Mouse (Mus musculus) ovary, postnatal 36 days (tissue): Measurements from ENCODE around the gene Gcn1l1.

Experiments
- DNase-seq: peaks from one replicate; pipeline ENCODE4 v3.0.0; 2022; ENCODE audit warnings: low spot score, mixed read lengths

Gene Gcn1l1

DNA sequence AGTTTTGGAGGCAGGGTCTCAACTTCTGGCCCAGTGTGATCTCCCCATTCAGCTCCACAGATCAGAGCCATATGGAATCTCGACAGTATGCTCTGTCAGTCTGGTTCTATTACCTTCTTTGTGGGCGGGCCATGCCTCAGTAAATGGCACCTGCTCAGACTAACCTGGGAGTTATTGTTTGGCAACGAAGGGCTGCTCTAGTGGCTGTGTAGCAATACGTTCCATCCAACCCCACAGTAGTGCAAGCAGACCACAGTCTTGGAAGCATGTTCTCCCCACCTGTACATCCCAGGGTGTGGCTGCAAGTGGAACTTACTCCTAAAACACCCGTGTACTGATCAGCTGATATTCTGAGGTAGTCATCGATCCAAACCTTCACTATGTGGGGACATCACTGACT lies 91.6 kb downstream of the Gcn1l1 start:
- DNase-seq, result no peak

DNA sequence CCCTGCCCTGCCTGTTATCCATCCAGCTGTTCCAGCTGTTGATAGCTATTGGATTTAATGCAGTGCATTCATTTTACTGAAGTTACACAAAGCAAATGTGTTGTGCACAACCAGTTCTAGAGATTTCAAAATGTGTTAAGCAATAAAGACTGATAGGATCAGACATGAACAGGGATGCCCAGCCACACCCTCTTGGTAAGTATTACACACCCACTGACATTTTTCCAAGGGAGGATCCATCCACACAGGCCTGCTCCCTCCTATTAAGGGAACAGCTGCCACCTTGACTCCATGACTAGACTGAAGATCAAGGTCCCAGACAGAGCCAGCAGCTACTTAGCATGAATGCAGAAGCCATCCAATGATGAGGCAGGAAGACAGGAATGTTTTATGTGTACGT lies 92.2 kb downstream of the Gcn1l1 start:
- DNase-seq, result no peak

DNA sequence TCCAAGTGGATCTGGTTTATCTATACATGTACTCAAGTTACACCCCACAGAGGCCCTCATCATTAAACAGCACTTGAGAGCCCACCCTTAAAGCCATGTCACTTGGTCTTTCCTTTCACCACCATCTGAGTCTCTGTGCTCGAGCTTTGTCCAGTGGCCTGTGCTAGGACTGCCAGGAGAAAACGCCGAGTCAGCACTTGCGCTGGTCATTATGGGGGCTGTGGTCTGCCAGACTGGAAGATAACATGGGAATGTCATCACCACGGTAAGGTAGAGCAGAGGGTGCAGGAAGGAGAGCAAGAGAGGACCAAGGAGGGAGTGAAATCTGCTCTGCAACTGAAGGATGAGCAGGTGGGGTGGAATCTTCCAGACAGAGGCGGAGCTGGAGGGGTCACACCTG lies 93.3 kb downstream of the Gcn1l1 start:
- no peak for DNase-seq

- no peak for DNase-seq
These were observed 97.6 kb downstream of the Gcn1l1 start for GRCm38 (mm10) chr5:115662658-115663057.

DNA sequence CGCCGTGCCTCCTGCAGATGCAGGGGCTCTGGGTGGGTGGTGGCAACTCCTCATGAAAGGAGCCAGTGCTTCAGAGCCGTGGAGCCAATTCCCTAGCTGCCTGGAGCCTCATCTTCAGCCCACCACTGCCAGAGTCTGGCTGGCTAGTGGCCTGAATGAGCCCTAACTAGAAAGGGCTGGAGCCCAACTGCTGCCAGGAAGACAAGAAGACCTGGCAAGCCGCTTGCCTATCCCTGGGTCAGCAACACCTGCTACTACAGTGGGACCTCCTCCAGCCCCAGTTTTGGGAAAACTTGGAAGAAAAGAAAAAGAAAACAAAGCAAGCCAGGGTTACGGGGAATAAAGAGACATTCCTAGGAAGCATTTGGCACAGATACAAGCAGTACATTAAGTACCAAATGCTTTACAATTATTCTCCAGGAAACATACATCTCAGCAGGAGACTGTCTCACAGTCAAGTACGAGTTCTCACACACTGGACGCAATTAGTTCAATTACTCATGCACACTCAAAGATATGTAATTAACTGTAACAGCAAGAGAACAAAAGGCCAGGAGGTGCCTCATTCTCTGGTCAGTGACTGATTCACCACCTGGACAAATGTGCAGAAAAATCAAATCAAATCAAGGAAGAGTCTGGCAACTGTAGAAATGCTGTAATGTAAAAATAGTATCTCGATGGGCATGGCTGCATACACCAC lies 101.5 kb downstream of the Gcn1l1 start:
- no peak for DNase-seq

DNA sequence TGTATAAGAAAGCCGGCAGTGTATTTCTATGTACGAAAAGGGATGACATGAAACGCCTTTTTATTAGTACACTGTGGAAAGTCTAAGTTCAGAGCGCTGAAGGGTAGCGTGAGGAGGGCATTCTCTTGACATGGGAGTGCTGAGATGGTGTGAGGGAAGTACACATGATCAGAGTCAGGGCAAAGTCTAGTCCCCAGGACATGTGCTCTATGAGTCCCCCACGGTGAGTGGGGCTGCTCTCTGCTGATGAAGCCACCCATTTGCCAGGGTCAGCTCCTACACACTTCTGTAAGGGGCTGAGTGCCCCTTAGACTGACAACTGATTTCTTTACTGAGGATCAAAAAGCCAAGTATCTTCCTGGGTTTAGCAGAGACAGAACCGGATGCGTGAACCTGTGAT lies 102.2 kb downstream of the Gcn1l1 start:
- no peak for DNase-seq

DNA sequence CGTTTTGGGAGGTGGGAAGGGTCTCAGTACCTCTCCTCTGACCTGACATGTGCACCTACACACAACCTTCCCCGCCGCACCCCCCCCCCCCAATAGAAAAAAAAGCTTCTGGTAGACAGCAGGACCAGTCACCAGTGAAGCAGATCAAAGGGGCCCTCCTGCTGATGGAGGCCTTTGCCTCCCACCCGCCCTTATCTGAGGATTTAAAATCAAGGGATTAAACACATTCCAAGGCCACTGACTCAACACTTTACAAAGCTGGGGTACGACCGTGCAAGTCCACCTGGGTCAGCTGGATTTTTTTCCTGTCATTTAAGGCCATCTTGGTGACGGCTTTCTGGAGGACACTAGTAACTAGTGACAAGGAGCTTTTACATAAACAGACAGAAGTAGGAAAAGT lies 102.8 kb downstream of the Gcn1l1 start:
- DNase-seq, result no peak

DNA sequence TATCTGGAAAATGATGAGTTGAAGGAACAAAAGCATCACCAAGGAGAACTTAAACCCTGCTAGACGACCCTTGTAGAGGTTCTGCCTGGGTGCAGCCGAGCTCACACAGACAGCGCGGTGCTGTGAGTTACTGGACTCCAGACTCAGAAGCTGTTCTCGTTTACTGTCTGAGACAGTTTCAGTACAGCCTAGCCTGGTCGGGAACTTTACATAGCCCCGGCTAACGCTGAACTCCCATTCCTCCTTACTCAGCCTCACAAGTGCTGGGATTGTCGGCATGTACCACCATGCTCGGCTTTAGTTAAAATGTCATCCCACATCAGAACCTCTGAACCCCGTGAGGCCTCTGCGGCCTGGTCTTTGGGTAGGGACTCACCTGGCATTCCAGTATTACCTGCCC lies 103.9 kb downstream of the Gcn1l1 start:
- DNase-seq, result no peak

- DNase-seq, result no peak
These were observed 104.9 kb downstream of the Gcn1l1 start for GRCm38 (mm10) chr5:115669974-115670373.

GRCm38 (mm10) chr5:115670406-115670805 lies 105.4 kb downstream of the Gcn1l1 start:
- no peak for DNase-seq

- no peak for DNase-seq
These were observed 106.8 kb downstream of the Gcn1l1 start for GRCm38 (mm10) chr5:115671846-115672245.
